Mouse (Mus musculus) thymus, adult 2 months (tissue): Measurements from ENCODE around the gene Car8.

Experiments used
- CTCF ChIP-seq: fragments of 200-500 bp; IDR thresholded peaks from 2 replicates; pipeline ENCODE4 v1.5.1; 2012; ENCODE audit warnings: mild to moderate bottlenecking, control low read depth, low read length, moderate library complexity, borderline replicate concordance; ENCODE audit not compliant: control insufficient read depth, poor library complexity, insufficient read depth; ENCODE audit errors: extremely low read depth
- POLR2A ChIP-seq: fragments of 200-500 bp; IDR thresholded peaks from 2 replicates; pipeline ENCODE4 v1.6.1; 2012; ENCODE audit warnings: mild to moderate bottlenecking, low read length, control low read depth, moderate library complexity; ENCODE audit not compliant: control insufficient read depth, poor library complexity, insufficient read depth; ENCODE audit errors: extremely low read depth

DNA sequence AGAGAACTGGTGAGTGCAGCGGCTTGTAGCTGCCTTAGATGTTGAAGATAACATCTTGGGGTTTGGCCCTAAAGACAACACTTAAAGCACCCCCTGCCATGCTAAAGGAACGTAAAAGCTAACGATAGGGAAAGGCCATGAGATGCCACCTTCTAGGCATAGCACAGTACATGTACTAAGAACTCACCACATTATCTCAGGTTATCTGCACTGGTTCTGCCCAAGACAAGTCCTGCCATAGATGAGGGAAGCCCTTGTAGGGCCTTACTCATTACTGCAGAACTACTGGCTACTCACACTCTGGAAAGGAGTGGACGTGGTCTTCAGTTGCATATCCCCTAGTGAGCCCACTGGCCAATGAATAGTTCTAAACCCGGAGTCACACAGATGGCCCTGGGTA, 21.6 kb downstream of the Car8 start:
- TF ChIP-seq POLR2A (no peak), CTCF (no peak)
